Mouse (Mus musculus): ENCODE measurements around the gene Tnfrsf19.
A peak's percentile ranks its signal among the peaks of the same experiment; 100 is the strongest.

Gene Tnfrsf19

DNA sequence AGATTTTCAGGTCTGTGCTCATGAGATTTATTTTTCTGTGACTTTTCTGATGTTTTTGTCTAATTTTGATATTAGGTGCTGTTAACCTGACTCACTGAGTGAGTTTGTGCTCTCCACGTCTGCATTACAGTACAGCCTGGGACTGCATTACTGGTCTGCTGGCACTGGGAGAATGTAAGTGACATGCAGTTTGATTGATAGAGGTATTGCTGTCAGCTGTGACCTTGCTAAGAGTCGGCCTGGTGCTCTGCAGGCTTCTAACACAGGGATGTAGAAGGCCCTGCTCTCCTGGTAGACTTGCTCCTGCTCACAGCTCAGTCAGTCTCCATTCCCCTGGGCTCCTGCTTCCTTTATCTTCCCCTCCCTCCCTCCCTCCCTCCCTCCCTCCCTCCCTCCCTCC, 25.3 kb downstream of the Tnfrsf19 start:
- no peak for DNase-seq (ENCODE audit: low spot score)

DNA sequence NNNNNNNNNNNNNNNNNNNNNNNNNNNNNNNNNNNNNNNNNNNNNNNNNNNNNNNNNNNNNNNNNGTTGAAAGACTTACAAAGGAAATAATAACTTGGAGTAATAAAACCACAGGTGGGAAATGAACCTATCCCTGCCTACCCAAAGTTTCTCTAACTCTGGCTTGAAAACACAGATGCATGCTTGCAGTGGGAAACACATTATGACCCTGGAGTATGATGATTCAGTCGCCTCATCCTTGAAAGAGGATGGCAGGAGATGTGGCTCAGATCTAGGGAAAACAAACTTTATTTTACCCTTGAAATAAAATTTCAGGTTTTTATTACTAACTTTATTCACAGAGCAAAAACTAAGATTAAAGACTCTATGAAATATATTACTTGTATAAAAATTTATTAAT, 26.4 kb downstream of the Tnfrsf19 start:
- no peak for DNase-seq (ENCODE audit: low spot score)

DNA sequence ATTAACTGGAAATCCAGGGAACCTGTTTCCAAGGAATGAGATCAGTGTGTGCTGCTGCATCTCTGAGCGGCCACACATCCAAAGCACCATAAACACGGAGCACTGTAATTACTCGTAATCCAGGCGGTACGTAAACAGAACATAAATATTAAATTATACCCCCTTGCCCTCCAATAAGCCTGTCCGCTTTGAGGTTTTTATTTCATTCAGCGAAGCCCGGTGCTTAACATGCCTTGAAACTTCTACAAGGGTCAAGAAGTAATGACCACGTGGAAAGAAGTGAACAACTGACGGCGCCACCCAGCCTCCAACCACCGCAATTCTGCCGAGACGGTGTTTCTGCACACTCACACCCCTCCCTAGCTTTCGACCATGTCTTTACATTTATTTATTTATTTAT, 31.7 kb downstream of the Tnfrsf19 start:
- DNase-seq (ENCODE audit: low spot score): no peak

DNA sequence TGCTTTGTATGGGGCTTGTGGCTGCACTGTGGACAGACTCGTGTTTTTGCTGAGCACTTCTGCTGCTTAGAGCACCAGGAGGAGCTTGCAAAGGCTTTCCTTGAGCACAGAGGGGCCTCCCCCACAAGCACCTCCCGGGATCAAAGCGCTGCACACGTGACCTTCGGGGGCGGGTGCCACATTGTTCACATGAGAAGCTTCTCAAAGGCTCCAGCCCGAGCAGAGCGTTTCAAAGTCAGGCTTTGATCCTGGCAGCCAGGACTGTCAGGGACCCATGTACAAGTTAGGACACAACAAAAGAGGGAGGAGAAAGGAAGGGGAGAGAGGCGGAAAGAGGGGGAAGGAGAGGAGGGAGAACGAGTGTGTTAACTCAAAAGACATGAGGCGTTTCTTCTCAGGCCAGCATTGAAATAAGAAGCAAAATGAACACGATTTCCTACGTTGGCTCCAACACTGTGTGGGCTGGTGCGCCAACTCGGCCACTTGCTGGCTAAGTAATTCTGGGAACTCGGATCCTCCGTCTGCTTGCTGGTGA, 33.8 kb downstream of the Tnfrsf19 start:
- peak; percentile 85 for DNase-seq (ENCODE audit: low spot score)

DNA sequence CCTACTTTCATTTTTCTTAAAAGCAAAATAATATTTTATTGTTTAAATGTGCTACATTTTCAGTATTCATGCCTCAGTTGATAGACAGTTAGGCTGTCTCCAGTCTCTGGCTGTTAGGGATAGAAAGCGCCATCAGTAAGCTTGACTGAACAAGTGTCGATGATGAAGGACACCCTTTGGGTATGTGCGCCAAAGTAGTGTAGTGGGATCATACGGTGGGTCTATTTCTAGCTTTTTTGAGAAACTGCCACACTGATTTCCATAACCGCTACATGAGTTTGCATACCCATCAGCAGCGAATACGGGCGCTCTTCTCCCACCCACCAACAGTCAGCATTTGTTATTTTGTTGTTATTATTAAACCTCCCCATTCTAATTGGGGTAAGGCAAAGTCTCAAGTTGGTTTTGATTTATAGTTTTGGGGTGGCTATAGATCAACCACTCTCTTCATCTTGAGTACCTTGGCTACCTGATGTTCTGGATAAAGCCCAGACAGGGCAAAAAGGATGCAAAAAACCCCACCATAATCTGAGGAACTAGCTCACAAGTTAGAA, 34.6 kb downstream of the Tnfrsf19 start:
- DNase-seq (ENCODE audit: low spot score): no peak

DNA sequence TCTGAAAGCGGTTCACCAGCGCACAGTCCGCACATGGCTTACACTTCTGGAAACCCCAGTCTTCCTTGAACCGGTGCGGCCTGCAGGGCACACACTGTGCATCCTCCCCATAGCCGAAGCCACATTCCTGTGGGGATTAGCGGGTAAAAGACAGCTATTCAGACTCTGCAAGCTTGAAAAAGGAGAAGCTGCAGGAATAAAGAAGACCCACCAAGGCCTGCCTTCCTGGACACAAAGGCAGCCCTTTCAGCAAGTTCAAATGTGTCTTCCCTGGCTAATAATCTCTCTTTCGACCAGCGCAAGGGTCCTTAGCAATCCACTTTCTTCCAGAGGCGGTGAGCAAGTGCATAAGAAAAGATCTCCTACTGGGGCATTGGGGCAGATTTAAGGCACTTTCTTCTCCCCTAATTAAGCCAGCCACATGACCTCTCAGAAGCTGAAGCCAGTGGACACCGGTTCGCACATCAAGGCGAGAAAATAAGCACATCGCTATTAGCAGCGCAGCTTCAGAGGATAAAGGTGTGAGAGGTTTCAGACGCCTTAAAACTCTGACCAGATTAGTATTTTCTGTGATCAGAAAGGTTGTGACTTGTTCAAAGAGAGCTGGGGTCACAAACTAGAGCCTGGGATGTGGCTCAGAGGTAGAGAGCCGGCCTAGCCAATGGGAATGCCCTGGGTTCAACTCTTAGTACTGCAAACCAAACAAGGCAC, 41.0 kb downstream of the Tnfrsf19 start:
- DNase-seq (ENCODE audit: low spot score): no peak

DNA sequence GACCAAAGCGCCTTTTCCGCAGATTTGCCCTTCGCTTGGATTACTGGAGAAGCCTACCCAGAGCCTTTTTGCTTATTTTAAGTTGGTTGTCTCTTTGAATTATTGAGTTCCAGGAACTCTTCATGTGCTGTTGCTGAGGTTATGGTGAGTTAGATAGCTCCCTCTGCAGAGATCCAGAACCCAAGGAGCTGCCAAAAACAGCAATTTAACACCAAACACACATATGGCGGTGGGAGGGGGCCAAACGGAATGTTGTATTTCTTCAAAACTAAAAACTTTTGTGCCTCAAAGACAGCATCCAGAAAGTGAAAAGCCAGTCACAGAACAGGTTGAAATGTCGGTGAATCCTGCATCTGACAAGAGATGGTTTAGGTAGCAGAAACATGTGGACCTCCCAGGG, 42.6 kb downstream of the Tnfrsf19 start:
- no peak for DNase-seq (ENCODE audit: low spot score)

DNA sequence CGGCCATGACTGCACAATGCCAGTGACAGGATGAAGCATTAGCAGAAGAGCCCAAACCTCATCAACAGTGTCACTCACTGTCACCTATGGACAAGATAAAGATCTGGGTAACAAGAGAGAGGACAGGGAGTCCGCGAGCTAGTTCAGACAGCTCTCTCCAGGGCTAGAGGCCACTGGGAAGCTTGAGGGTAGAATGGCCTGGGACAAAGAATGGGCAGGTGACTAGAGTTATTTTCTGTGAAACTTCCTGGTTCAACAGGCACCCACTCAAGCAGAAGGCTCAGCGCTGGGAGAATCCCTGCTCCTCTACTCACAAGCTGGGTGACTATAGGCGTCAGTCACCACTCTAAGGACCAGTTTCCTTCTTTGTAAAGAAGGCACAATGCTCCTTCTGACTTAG, 46.2 kb downstream of the Tnfrsf19 start:
- DNase-seq (ENCODE audit: low spot score): no peak

DNA sequence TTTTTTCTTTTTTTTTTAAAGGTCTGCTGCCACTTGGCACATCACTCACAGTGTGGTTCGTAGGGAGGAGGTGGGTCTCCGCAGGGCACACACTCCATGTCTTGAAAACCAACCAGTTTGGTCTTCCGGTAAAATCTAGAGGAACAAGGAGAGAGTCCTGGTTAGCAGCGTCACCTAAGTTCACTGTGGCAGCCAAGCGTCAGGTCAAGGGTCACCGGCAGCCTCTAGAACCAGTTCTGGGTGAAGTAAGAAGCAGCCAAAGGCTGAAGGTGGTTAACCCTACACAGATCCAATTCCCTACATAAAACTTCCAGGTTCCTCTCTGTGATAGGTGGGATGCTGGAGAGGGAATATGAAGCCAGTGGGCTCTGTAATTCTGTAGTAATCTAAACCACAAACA, 49.7 kb downstream of the Tnfrsf19 start:
- DNase-seq (ENCODE audit: low spot score): no peak

DNA sequence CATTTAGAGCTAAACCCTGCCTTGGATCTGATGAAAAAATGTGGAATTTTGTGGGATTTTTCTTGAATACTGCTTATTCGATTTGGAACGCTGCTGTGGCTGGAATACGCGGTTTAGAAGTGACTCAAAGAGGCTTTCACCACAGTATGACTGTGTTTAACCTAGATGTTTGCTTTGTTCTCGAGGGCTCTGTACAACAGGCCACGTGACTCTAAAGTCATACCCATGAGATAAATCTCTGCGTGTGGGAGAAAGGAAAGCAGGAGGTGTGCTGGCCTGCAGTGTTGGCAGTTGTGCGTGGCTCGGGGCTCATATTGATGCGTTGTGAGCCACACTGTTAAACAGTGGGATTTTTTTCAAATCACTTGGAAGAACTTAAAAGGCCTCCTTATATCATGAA, 52.8 kb downstream of the Tnfrsf19 start:
- no peak for DNase-seq (ENCODE audit: low spot score)

DNA sequence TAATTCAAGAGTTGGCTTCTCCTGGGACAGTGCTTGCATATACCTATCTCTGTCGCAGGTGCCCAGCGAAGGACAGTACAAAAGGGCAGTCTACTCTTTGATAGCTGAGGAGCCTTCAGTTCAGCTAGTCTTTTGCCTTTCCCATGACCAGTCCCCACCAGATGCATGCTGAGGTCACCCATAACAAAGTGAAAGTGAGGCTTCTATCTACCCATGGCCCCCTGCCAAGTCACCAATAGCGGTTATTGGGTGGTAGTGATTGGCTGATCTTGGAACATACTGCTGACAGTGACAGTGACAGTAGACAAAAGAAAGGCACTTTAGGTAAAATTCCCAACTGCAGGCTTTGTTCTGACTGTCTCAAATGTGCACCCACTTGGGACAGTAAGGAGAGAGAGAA, 53.2 kb downstream of the Tnfrsf19 start:
- no peak for DNase-seq (ENCODE audit: low spot score)

DNA sequence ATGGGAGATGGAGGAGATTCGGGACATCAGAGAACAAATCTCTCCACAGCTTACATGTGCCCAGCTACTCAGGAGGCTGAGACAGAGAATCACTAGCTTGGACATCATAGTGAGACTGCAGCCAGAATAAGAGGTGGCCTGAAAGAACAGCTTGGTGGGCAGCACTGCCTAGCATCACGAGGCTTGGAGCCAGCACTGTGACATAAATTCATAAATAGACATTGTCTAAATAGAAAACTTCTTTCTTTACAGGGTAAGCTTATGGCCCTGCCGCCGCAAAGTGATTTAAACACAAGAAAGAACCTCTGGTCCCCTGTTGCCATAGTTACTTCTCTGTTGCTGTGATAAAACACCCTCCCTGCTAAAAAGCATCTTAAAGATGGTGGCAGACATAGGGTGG, 54.1 kb downstream of the Tnfrsf19 start:
- DNase-seq (ENCODE audit: low spot score): no peak

DNA sequence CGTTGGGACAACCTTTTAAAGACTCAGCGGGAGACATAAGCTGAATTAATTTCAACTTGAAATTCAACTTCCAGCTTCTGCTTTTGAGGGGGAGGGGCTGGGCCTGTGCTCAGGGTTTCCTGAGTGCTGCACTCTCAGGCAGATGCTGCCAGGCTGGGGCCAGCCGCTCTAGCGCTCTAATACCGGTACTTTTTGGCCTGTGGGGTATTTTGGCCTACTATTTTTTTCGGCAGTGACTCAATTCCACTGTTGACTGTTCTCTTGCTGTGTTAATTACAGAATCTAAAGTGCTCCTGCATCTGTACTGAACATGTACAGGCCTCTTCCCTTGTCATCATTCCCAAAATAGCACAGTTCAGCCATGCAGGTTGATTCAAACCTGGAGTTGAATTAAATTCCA, 58.1 kb downstream of the Tnfrsf19 start:
- DNase-seq (ENCODE audit: low spot score): no peak

DNA sequence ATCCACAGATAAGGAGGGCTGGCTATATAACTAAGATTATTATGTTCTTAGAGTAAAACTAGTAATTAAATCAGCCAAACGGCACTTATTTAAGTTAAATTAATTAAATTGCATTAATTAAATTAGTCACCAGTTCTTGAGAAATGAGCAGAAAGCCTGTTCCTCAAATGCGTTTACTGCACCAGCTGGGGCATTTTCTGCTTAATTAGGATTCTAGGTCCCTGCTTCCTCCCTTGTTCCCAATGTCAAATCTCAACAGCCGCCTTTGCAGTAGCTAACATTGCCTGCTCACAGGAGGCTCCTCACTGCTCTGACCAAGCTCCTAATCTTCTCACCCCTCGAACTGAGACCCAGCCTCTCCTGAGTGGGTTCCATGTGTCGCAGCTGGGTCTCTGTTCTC, 59.4 kb downstream of the Tnfrsf19 start:
- no peak for DNase-seq (ENCODE audit: low spot score)

DNA sequence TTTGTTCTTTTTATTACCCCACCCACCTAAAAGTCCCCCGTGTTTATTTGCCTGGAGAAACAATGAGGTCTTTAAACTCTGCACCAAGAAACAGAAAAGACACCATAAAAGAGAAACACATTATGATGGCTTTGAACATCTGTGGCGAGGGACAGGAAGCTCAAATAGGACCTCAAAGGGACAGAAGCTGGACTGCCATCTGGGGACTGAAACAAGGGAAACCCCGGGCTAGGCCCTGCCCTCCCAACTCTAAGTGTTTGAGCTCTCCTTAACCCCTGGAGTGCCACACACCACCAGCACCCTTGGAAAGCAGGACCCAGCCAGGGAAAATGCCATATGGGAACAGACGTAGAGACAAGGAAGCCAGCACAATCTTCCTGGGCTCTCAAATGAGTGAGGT, 61.2 kb downstream of the Tnfrsf19 start:
- no peak for DNase-seq (ENCODE audit: low spot score)

DNA sequence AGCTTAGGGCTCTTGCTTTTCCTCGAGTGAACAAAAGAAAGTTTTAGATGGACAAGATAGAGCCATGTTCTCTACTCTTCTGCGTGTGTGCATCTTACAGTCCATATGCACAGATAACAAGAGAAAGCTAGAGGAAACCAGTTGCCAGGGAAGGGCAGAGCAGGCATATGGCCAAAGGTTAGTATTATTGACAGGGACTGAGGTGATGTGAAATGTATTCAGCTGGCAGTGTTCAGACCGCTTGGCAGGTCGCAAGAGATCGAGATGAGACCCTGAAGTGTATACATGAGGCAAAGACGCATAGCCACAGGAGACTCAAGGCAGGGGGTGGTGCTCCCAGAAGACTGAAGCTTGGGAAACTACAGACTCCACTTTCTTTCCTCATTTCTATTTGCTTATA, 62.0 kb downstream of the Tnfrsf19 start:
- DNase-seq (ENCODE audit: low spot score): no peak

DNA sequence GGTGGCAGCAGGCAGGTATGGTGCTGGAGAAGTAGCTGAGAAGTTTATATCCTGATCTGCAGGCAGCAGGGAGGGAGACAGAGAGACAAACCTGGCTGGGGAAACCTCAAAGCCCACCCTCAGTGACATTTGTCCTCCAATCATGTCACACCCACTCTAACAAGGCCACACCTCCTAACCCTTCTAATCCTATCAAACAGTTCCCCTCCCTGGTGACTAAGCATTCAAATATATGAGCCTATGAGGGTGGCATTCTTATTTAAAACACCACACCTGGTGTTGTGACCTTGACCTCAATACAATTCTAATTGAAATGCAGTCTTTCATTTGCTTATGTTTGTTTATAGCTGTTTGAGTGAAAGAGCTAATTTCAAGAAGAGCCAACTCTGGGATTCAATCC, 64.2 kb downstream of the Tnfrsf19 start:
- DNase-seq (ENCODE audit: low spot score): no peak

DNA sequence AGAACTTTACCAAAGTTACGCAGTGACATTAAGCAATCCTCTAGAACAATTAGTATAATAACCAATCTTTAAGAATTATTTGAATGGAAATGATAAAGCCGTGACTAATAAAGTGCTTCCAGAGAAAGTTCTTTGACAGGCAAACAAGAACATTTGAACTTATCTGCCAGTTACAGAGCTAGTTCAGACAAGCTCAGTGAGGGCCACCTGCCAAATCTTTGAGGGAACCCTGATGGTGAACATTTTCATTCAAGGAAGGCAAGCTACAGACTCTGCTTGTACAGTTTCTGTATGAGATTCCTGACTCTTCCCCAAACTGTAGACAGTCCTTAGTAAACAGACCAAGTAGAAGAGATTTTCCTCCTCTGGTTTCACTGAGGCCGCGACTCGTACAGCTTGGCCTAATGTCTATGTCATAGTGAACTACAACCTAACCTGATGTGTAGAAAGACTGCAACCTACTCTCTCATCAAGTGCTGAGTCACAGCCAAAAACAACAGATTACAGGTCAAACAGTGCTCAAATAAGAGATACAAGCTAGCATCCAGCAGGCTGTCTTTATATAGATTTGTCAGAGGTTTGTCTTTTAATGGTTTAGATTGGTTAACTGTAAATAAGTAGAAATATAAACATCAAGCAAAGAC, 65.9 kb downstream of the Tnfrsf19 start:
- no peak for DNase-seq (ENCODE audit: low spot score)

DNA sequence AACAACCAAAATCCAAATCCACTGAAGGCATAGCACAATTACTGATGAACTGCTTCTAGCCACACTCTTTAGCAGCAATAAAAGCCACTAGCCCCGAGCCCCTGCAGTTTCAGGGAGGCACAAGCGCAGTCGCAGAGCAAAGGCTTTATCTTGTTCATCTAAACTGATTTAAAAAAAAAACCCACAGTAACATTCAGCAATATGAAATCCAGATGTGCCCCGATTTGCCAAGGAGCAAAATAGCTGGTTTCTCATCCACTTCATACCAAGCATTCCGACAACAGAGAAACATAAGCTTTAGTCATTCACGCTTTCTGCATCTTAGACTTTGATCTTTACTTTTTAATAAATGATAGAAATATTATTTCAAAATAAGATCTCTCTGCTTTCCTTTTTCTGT, 68.2 kb downstream of the Tnfrsf19 start:
- DNase-seq (ENCODE audit: low spot score): no peak

DNA sequence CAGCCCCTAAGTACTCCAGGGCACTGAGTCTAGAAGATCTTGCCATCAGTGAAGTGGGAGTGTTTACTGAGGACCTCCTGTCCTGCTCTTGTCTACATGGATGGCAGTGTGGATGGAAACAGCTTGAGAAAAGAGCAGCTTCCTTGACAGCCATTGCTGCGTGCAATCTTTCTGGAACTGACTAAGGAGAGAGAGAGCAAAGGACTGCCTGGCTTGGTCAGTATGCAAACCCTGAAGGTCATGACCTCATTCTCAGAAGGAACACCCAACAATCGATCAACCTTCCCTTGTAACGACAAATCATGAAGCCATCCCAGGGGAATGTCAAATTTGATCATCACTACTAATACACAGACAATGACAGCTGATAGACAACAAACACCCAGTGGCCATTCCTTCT, 70.1 kb downstream of the Tnfrsf19 start:
- no peak for DNase-seq (ENCODE audit: low spot score)

DNA sequence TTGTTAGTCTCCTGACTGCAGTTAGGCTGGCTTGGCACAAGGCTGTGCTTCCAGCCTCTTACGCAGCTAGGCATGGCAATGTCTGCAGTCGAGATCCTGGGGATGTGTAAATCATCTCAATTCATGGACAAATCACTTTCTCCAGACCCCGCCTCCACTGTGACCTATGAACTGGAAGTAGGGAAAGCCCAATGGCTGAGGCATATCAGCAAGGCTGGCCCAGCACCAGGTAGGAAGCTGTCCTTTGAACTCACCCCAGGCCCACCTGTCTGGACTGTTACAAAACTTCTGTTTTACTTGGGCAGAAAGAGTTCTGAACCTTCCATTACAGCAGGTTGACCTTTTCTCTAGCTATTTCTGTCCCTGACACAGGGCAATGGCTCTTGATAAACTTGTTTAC, 70.6 kb downstream of the Tnfrsf19 start:
- DNase-seq (ENCODE audit: low spot score): no peak

DNA sequence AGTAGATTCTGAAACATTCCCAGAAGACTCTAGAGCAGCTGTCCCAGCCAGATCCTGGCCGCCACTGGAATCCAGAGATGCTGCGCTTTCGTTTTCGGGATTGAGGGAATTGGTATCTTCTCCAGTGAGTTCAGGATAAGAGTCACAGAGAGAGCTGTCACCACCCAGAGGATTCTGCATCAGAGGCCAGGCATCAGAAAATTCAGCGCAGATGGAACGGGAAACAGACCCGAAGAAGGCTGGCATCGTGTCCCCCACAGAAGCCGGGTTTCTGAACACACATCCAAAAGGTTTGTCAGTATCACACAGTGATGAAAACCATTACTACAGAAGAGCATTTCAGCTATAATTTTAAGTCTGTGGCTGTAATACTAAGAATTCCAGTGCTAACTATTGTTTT, 75.3 kb downstream of the Tnfrsf19 start:
- no peak for DNase-seq (ENCODE audit: low spot score)

DNA sequence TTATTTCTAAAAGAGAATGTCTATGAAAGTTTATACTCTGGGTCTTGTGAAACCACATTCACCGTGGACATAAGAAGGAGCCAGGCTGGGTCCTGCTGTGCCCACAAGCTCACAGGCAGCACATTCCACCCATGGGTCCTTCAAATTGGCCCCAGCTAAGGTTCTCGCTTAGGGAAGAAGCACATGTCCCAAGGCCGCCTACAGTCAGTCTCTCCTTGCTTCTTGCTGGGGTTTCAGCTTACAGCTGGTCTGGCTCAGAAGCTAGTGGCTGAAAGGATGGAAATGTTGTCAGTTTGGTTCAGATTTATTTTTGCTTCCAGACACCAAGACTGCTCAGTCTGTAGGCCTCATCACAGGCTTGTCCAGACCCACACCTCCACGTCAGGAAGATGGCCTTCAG, 80.2 kb downstream of the Tnfrsf19 start:
- DNase-seq (ENCODE audit: low spot score): no peak

Measured in ovary, adult 18-20 months (tissue).